Mouse (Mus musculus) embryonic facial prominence, embryonic 12.5 days (tissue): ENCODE measurements around the gene Mief2. TPM values are rescaled to one million over a fixed set of nuclear protein-coding genes. Genes with fewer than 3 reads are reported as not detected.

ENCODE experiments used
- ATAC-seq: fragments of 200-750 bp; cut with Nextera tagmentation; 2 replicates; pipeline ENCODE4 v1.8.0; 2017; ENCODE audit not compliant: insufficient number of reproducible peaks, insufficient read depth, low FRiP score, low TSS enrichment
- H3K27ac ChIP-seq: fragments of 300-500 bp; sonication (generic); 2 replicates; pipeline ENCODE4 v1.5.1; 2016; ENCODE audit warnings: mild to moderate bottlenecking
- H3K27me3 ChIP-seq: fragments of 300-500 bp; sonication (generic); 2 replicates; pipeline ENCODE4 v1.6.1; 2016; ENCODE audit warnings: mild to moderate bottlenecking, moderate library complexity
- H3K36me3 ChIP-seq: fragments of 300-500 bp; sonication (generic); 2 replicates; pipeline ENCODE4 v1.6.1; 2016; ENCODE audit warnings: mild to moderate bottlenecking
- H3K4me1 ChIP-seq: fragments of 300-500 bp; sonication (generic); 2 replicates; pipeline ENCODE4 v1.6.1; 2016
- H3K4me2 ChIP-seq: fragments of 300-500 bp; sonication (generic); replicated peaks from 2 replicates; pipeline ENCODE4 v1.6.1; 2016; ENCODE audit warnings: mild to moderate bottlenecking, moderate library complexity
- H3K4me3 ChIP-seq: fragments of 300-500 bp; sonication (generic); 2 replicates; pipeline ENCODE4 v1.5.1; 2016; ENCODE audit warnings: mild to moderate bottlenecking
- H3K9ac ChIP-seq: fragments of 300-500 bp; sonication (generic); 2 replicates; pipeline ENCODE4 v1.6.1; 2016; ENCODE audit warnings: mild to moderate bottlenecking, moderate library complexity
- H3K9me3 ChIP-seq: fragments of 300-500 bp; sonication (generic); 2 replicates; pipeline ENCODE4 v1.6.1; 2016; ENCODE audit warnings: mild to moderate bottlenecking, moderate library complexity
- whole genome bisulfite sequencing: fragments of 180-500 bp; shearing (Covaris S2); methylation state at CpG from one replicate; pipeline ENCODE4 v1.1.7; 2016; 5-methylcytosine and 5-hydroxymethylcytosine counted together
- polyA plus RNA-seq: library from polyadenylated mRNA; unstranded; fragments of >200 nt; fragmentation: Nextera tagmentation; extraction: Ambion mirVana; gene quantifications from 2 replicates; pipeline ENCODE4 v1.2.1, GENCODE M21; 2016

Mief2 gene
- polyA plus RNA-seq, 1 experiment from 2014 or later: 19.6 TPM

DNA sequence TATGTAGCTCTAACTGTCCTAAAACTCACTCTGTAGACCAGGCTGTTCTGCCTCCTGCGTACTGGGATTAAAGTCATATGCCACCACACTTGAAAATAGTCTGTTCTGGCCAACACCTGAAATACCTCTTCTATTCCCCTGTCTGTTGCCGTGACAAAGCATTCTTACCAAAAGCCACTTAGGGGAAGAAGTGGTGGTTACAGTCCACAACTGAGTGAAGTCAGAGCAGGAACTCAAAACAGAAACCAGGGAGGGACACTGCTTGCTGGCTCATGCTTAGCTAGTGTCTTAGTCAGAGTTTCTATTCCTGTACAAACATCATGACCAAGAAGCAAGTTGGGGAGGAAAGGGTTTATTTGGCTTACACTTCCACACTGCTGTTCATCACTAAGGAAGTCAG lies 41.1 kb downstream of the Mief2 start:
- no peaks in the 10 kb centered on the region for H3K27me3 ChIP-seq
- no peak for ATAC-seq

DNA sequence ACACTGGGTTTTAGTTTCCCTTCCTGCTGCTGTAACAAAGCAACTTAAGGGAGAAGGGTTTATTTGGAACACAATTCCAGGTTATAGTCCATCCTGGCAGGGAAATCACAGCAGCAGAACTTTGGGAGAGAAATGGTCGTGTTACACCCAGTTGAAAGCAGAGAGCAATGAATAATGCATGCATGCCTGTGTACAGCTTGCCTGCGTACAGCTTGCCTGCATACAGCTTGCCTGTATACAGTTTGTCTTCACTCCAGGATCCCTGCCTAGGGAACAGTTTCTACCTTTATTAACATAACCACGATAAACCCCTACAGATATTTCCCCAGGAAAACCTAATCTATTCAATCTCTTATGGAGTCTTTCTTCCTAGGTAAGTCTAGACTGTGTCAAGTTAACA lies 42.6 kb downstream of the Mief2 start:
- H3K36me3 ChIP-seq: no peaks in the 10 kb centered on the region
- H3K4me1 ChIP-seq: peaks cover 11% of the 10 kb centered on the region
- no peaks in the 10 kb centered on the region for H3K9me3 ChIP-seq
- WGBS: 81% methylated on average over 3 of the region's 3 CpGs
- H3K27ac ChIP-seq: no peak overlapping the region
- H3K4me3 ChIP-seq: no peak overlapping the region
- ATAC-seq: no peak
- no peaks in the 10 kb centered on the region for H3K27me3 ChIP-seq
- no peak overlapping the region for H3K9ac ChIP-seq
- H3K4me2 ChIP-seq: no peak overlapping the region

More for the DNA sequence above, 41.1 kb downstream of the Mief2 start:
- Histone ChIP-seq H3K4me1 (no peaks in the 10 kb centered on the region), H3K4me3 (no peak overlapping the region), H3K36me3 (no peaks in the 10 kb centered on the region), H3K9ac (no peak overlapping the region), H3K4me2 (no peak overlapping the region), H3K27ac (no peak overlapping the region), H3K9me3 (no peaks in the 10 kb centered on the region)
- 83% methylated on average over 2 of the region's 2 CpGs for WGBS

- Histone ChIP-seq H3K4me2 (no peak overlapping the region), H3K27ac (no peak overlapping the region), H3K4me3 (no peak overlapping the region), H3K4me1 (peaks cover 16% of the 10 kb centered on the region), H3K27me3 (no peaks in the 10 kb centered on the region), H3K9me3 (no peaks in the 10 kb centered on the region), H3K36me3 (no peaks in the 10 kb centered on the region), H3K9ac (no peak overlapping the region)
- no peak for ATAC-seq
- WGBS: 83% methylated on average over 4 of the region's 4 CpGs
Measured at GRCm38 (mm10) chr11:60772161-60772560, 44.0 kb downstream of the Mief2 start.

DNA sequence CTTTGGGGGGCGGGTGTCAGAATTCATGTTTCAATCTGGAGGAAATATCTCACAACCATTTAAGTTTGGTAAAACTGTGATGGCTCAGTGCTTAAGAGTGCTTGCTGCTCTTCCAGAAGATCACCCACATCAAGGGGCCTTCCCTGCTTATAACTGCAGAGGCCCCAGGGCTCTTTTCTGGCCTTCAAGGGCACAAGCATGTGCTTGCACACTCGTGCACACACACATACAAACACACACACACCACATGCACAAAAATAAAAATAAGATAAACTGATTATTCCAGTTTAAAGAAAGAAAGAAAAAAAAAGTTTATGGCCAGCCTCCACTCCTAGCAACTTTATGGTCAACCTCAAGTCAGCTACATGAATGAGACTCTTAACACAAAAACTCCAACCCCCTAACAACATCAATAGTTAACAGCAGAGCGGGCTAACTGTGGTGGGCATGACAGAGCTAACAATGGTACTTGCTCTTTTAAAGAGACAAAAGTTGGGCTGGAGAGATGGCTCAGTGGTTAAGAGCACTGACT lies 46.0 kb downstream of the Mief2 start:
- no peak for ATAC-seq
- 91% methylated on average over 3 of the region's 3 CpGs for WGBS
- Histone ChIP-seq H3K9ac (no peak overlapping the region), H3K4me2 (no peak overlapping the region), H3K27me3 (no peaks in the 10 kb centered on the region), H3K36me3 (peaks cover 5% of the 10 kb centered on the region), H3K9me3 (no peaks in the 10 kb centered on the region), H3K4me1 (peaks cover 30% of the 10 kb centered on the region), H3K27ac (no peak overlapping the region), H3K4me3 (no peak overlapping the region)

DNA sequence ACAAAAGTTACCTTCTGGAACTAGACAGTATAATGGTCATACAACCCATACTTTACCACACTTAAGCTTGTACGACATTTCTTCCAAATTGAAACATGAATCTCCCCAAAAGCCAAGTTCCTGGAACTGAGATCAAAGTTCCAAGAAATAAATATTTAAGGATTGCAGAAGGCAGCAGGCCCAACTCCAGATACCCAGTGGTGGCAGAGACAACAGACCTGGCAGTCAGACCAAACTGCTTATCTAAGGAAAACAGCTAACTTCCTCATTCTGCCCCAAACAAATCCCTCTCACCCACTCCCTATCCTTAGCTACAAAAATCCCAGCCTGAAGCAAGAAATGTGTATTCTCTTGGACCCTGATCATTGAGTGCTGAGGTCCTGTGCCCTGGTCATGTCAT lies 46.6 kb downstream of the Mief2 start:
- Histone ChIP-seq H3K9ac (no peak overlapping the region), H3K27me3 (no peaks in the 10 kb centered on the region), H3K36me3 (peaks cover 11% of the 10 kb centered on the region), H3K4me2 (peak overlapping the region; percentile 88), H3K9me3 (no peaks in the 10 kb centered on the region), H3K4me1 (peaks cover 36% of the 10 kb centered on the region), H3K4me3 (no peak overlapping the region), H3K27ac (no peak overlapping the region)
- no peak for ATAC-seq
- WGBS: 75% methylated on average over 1 of the region's 1 CpGs

- Histone ChIP-seq H3K27me3 (no peaks in the 10 kb centered on the region), H3K36me3 (peaks cover 18% of the 10 kb centered on the region), H3K27ac (no peak overlapping the region), H3K4me2 (peak overlapping the region; percentile 88), H3K9ac (peak overlapping the region; percentile 81), H3K4me1 (peaks cover 44% of the 10 kb centered on the region), H3K9me3 (no peaks in the 10 kb centered on the region), H3K4me3 (peak overlapping the region; percentile 81)
- ATAC-seq: no peak
- 47% methylated on average over 6 of the region's 6 CpGs for WGBS
Measured at GRCm38 (mm10) chr11:60775578-60775977, 47.4 kb downstream of the Mief2 start.

- Histone ChIP-seq H3K9me3 (no peaks in the 10 kb centered on the region), H3K4me2 (peak overlapping the region; percentile 88), H3K9ac (peak overlapping the region; percentile 81), H3K4me1 (peaks cover 51% of the 10 kb centered on the region), H3K27ac (peak overlapping the region; percentile 87), H3K27me3 (no peaks in the 10 kb centered on the region), H3K4me3 (peak overlapping the region; percentile 81), H3K36me3 (peaks cover 22% of the 10 kb centered on the region)
- 4% methylated on average over 17 of the region's 17 CpGs for WGBS
- no peak for ATAC-seq
Measured at GRCm38 (mm10) chr11:60776107-60776828, 48.1 kb downstream of the Mief2 start.

- ATAC-seq: peak; percentile 95
- no peaks in the 10 kb centered on the region for H3K9me3 ChIP-seq
- peak within 1 kb of the TSS; percentile 81 for H3K9ac ChIP-seq
- peak within 1 kb of the TSS; percentile 81 for H3K4me3 ChIP-seq
- WGBS: under 1% methylated on average over 62 of the region's 62 CpGs
- peak within 1 kb of the TSS; percentile 87 for H3K27ac ChIP-seq
- peaks cover 30% of the 10 kb centered on the region for H3K36me3 ChIP-seq
- H3K4me1 ChIP-seq: peaks cover 59% of the 10 kb centered on the region
- peak within 1 kb of the TSS; percentile 88 for H3K4me2 ChIP-seq
- H3K27me3 ChIP-seq: no peaks in the 10 kb centered on the region
Measured at GRCm38 (mm10) chr11:60776829-60777740, 48.9 kb downstream of the Mief2 start, which contains the start of the genes Top3a and Smcr8. Top3a (minus strand) TSS chr11:60777365. Smcr8 (plus strand) TSS chr11:60777524.

DNA sequence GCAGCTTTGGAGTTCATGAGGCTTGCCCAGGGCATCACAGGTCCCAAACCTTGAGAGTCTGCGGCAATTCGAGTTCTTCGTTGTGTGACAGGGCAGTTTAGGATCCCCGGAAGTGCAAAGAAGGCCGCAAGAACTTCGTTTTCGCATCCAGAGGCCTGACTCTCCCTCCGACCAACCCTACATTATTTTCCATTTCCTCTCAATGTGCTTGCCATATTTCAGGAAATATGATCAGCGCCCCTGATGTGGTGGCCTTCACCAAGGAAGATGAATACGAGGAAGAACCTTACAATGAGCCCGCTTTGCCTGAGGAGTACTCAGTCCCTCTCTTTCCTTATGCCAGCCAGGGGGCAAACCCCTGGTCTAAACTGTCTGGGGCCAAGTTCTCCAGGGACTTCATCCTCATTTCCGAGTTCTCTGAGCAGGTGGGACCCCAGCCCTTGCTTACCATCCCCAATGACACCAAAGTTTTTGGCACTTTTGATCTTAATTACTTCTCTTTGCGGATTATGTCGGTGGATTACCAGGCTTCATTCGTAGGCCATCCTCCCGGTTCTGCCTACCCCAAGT lies 49.7 kb downstream of the Mief2 start:
- no peak for ATAC-seq
- Histone ChIP-seq H3K4me2 (peak overlapping the region; percentile 88), H3K4me1 (peaks cover 64% of the 10 kb centered on the region)

DNA sequence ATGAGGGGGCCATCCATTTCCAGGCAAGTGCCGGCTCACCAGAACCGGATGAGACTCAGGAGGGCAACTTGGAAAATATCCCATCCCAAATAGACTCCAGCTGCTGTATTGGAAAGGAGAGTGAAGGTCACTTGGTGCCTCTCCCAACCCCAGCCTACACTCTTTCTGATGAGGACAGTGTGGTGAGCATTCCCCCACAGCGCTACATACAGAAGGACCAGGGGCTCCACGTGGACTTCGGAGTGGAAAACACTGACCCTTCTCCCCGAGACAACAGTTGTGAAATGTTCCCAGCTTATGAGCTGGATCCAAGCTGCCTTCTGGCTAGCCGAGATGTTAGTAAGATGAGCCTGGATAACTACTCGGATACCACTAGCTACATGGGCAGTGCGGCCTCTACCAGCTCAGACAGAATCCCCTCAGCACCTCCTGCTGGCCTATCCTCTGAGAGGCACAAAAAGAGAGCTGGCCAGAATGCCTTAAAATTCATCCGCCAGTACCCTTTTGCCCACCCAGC lies 51.5 kb downstream of the Mief2 start:
- peak overlapping the region; percentile 45 for H3K4me2 ChIP-seq
- no peak for ATAC-seq
- peaks cover 63% of the 10 kb centered on the region for H3K4me1 ChIP-seq
- H3K36me3 ChIP-seq: peaks cover 49% of the 10 kb centered on the region
- no peaks in the 10 kb centered on the region for H3K9me3 ChIP-seq
- no peak overlapping the region for H3K27ac ChIP-seq
- H3K4me3 ChIP-seq: peak overlapping the region; percentile 12
- H3K9ac ChIP-seq: 0 out of 2 replicates have a peak overlapping the region, but pooled peaks have one; percentile 24
- H3K27me3 ChIP-seq: no peaks in the 10 kb centered on the region
- WGBS: 89% methylated on average over 10 of the region's 10 CpGs

More for the DNA sequence above, 49.7 kb downstream of the Mief2 start:
- H3K27ac ChIP-seq: peak overlapping the region; percentile 87
- H3K27me3 ChIP-seq: no peaks in the 10 kb centered on the region
- H3K36me3 ChIP-seq: peaks cover 35% of the 10 kb centered on the region
- WGBS: 25% methylated on average over 16 of the region's 16 CpGs
- H3K4me3 ChIP-seq: peak overlapping the region; percentile 81
- no peaks in the 10 kb centered on the region for H3K9me3 ChIP-seq
- H3K9ac ChIP-seq: peak overlapping the region; percentile 81
